In genomic region chr11:35003956-35004355, GRCm38 (mm10) we compare ENCODE assay signal across 21 mouse cellular contexts.
A peak's percentile ranks its signal among the peaks of the same experiment; 100 is the strongest.
DNase-seq lines count a peak whose midpoint lies in the region; ATAC-seq and TF ChIP-seq lines count a peak whose summit lies in the region.
"Had no signal": no experiment of that assay in that cellular context is flagged by ENCODE, and none has a peak within 500 bp of the region (broad histone marks: within the 10 kb centered on the region; RNA-seq: fewer than 3 reads in every experiment).

No protein-coding gene starts in this region.

- DNase-seq in hindbrain, postnatal 0 days (ENCODE audit: low spot score), result peak; percentile 22
- DNase-seq in midbrain, embryonic 14.5 days, result peak; percentile 37
- DNase-seq in ZHBTc4 (ENCODE audit: low read depth, low spot score), result peak; percentile 69
- DNase-seq in right cerebral cortex, postnatal 25 days, result no peak
- no peak for DNase-seq in right cerebral cortex, postnatal 4 days
- DNase-seq: B cell, adult 2 months; cerebellum, adult 8-10 months; kidney, adult 18-20 months; kidney, postnatal 14 days; spleen, adult 18-20 months; thymus, adult 2 months had no signal

- peak; percentile 24; the same call in 1 of the 2 replicates for TF ChIP-seq CTCF in hindbrain, postnatal 0 days (IDR thresholded peaks at IDR 0.05; ENCODE audit: low read depth)

- WGBS in hindbrain, postnatal 0 days, result 29% methylated on average over 3 of the region's 3 CpGs
- WGBS in hindbrain, embryonic 16.5 days, result 34% methylated on average over 3 of the region's 3 CpGs
- WGBS in midbrain, embryonic 14.5 days, result 30% methylated on average over 3 of the region's 3 CpGs
- WGBS in midbrain, embryonic 16.5 days, result 29% methylated on average over 3 of the region's 3 CpGs

- no peak overlapping the region for H3K9ac ChIP-seq in hindbrain, postnatal 0 days (replicated peaks; ENCODE audit: low read length)
- H3K9ac ChIP-seq in hindbrain, embryonic 16.5 days (ENCODE audit: low read depth, low read length), result no peak overlapping the region
- no peak overlapping the region for H3K9ac ChIP-seq in midbrain, embryonic 14.5 days (replicated peaks; ENCODE audit: low read length)
- no peak overlapping the region for H3K9ac ChIP-seq in midbrain, embryonic 16.5 days (ENCODE audit: low read depth, low read length)
- H3K9ac ChIP-seq: heart, embryonic 13.5 days; hindbrain, embryonic 15.5 days; liver, embryonic 12.5 days; lung, embryonic 15.5 days; midbrain, embryonic 12.5 days; stomach, embryonic 15.5 days had no signal

- H3K9me3 ChIP-seq in hindbrain, postnatal 0 days (ENCODE audit: low read length), result no peaks in the 10 kb centered on the region
- no peaks in the 10 kb centered on the region for H3K9me3 ChIP-seq in hindbrain, embryonic 16.5 days (ENCODE audit: control insufficient read depth, low read length)
- H3K9me3 ChIP-seq in midbrain, embryonic 14.5 days (ENCODE audit: control insufficient read depth, low read length), result no peaks in the 10 kb centered on the region
- no peaks in the 10 kb centered on the region for H3K9me3 ChIP-seq in midbrain, embryonic 16.5 days (replicated peaks; ENCODE audit: control insufficient read depth, low read length, poor library complexity, severe bottlenecking)
- H3K9me3 ChIP-seq: heart, embryonic 13.5 days; hindbrain, embryonic 15.5 days; liver, embryonic 12.5 days; lung, embryonic 15.5 days; midbrain, embryonic 12.5 days; stomach, embryonic 15.5 days had no signal

- no peak overlapping the region for H3K4me3 ChIP-seq in hindbrain, postnatal 0 days (ENCODE audit: low read length)
- no peak overlapping the region for H3K4me3 ChIP-seq in hindbrain, embryonic 16.5 days (ENCODE audit: low read length)
- no peak overlapping the region for H3K4me3 ChIP-seq in midbrain, embryonic 14.5 days (replicated peaks; ENCODE audit: low read depth, low read length)
- H3K4me3 ChIP-seq in midbrain, embryonic 16.5 days (ENCODE audit: low read depth, low read length), result no peak overlapping the region
- H3K4me3 ChIP-seq: heart, embryonic 13.5 days; hindbrain, embryonic 15.5 days; liver, embryonic 12.5 days; lung, embryonic 15.5 days; midbrain, embryonic 12.5 days; myocyte; stomach, embryonic 15.5 days had no signal

- H3K27me3 ChIP-seq in hindbrain, postnatal 0 days (ENCODE audit: insufficient read depth, low read length), result no peaks in the 10 kb centered on the region
- H3K27me3 ChIP-seq in hindbrain, embryonic 16.5 days (replicated peaks; ENCODE audit: control insufficient read depth, insufficient read depth, low read length), result no peaks in the 10 kb centered on the region
- no peaks in the 10 kb centered on the region for H3K27me3 ChIP-seq in midbrain, embryonic 14.5 days (ENCODE audit: control insufficient read depth, insufficient read depth, low read length)
- H3K27me3 ChIP-seq in midbrain, embryonic 16.5 days (ENCODE audit: control insufficient read depth, insufficient read depth, low read depth, low read length), result no peaks in the 10 kb centered on the region
- H3K27me3 ChIP-seq: heart, embryonic 13.5 days; hindbrain, embryonic 15.5 days; lung, embryonic 15.5 days; midbrain, embryonic 12.5 days; stomach, embryonic 15.5 days had no signal

- H3K36me3 ChIP-seq in hindbrain, postnatal 0 days (ENCODE audit: insufficient read depth, low read length), result no peaks in the 10 kb centered on the region
- H3K36me3 ChIP-seq in hindbrain, embryonic 16.5 days (ENCODE audit: control insufficient read depth, insufficient read depth, low read length), result no peaks in the 10 kb centered on the region
- no peaks in the 10 kb centered on the region for H3K36me3 ChIP-seq in midbrain, embryonic 14.5 days (ENCODE audit: control insufficient read depth, insufficient read depth, low read length)
- H3K36me3 ChIP-seq in midbrain, embryonic 16.5 days (ENCODE audit: control insufficient read depth, insufficient read depth, low read length), result no peaks in the 10 kb centered on the region
- H3K36me3 ChIP-seq: heart, embryonic 13.5 days; hindbrain, embryonic 15.5 days; liver, embryonic 12.5 days; lung, embryonic 15.5 days; midbrain, embryonic 12.5 days; stomach, embryonic 15.5 days had no signal

- 0 out of 2 replicates have a peak, but pooled peaks cover 3% of the 10 kb centered on the region for H3K4me1 ChIP-seq in hindbrain, postnatal 0 days (ENCODE audit: insufficient read depth, low read length)
- peaks cover 9% of the 10 kb centered on the region for H3K4me1 ChIP-seq in hindbrain, embryonic 16.5 days (ENCODE audit: control insufficient read depth, insufficient read depth, low read depth, low read length)
- no peaks in the 10 kb centered on the region for H3K4me1 ChIP-seq in midbrain, embryonic 14.5 days (ENCODE audit: control insufficient read depth, insufficient read depth, low read length)
- peaks cover 8% of the 10 kb centered on the region for H3K4me1 ChIP-seq in midbrain, embryonic 16.5 days (ENCODE audit: control insufficient read depth, insufficient read depth, low read length)

- no peak overlapping the region for H3K4me2 ChIP-seq in hindbrain, postnatal 0 days (ENCODE audit: low read depth, low read length)
- no peak overlapping the region for H3K4me2 ChIP-seq in hindbrain, embryonic 16.5 days (ENCODE audit: low read length)
- no peak overlapping the region for H3K4me2 ChIP-seq in midbrain, embryonic 14.5 days (ENCODE audit: low read length)
- no peak overlapping the region for H3K4me2 ChIP-seq in midbrain, embryonic 16.5 days (ENCODE audit: low read length)
- H3K4me2 ChIP-seq: heart, embryonic 13.5 days; hindbrain, embryonic 15.5 days; liver, embryonic 12.5 days; lung, embryonic 15.5 days; midbrain, embryonic 12.5 days; stomach, embryonic 15.5 days had no signal

- no peak overlapping the region for H3K27ac ChIP-seq in hindbrain, postnatal 0 days
- no peak overlapping the region for H3K27ac ChIP-seq in hindbrain, embryonic 16.5 days (ENCODE audit: low read depth, low read length)
- H3K27ac ChIP-seq in midbrain, embryonic 14.5 days (replicated peaks; ENCODE audit: low read depth, low read length), result no peak overlapping the region
- H3K27ac ChIP-seq in midbrain, embryonic 16.5 days (ENCODE audit: low read length), result no peak overlapping the region
- H3K27ac ChIP-seq: heart, embryonic 13.5 days; hindbrain, embryonic 15.5 days; liver, embryonic 12.5 days; lung, embryonic 15.5 days; midbrain, embryonic 12.5 days; stomach, embryonic 15.5 days had no signal

- no peak for ATAC-seq in hindbrain, postnatal 0 days
- no peak for ATAC-seq in hindbrain, embryonic 16.5 days
- ATAC-seq in midbrain, embryonic 14.5 days (ENCODE audit: low FRiP score, low TSS enrichment), result no peak
- ATAC-seq in midbrain, embryonic 16.5 days, result no peak
- ATAC-seq: forebrain, embryonic 16.5 days; liver, embryonic 12.5 days had no signal

Comparison
In these comparisons a context has a peak if more than half of its experiments do, and no peak if none do; other contexts are left out.
1. DNase-seq: peak in hindbrain, postnatal 0 days (single experiment), midbrain, embryonic 14.5 days (single experiment) and ZHBTc4 (single experiment); none in right cerebral cortex, postnatal 25 days (single experiment) and right cerebral cortex, postnatal 4 days (single experiment).